Mouse (Mus musculus) olfactory bulb, adult 2 months (tissue): Measurements from ENCODE around the gene Pex11b.

Experiments used
- CTCF ChIP-seq: fragments of 200-500 bp; IDR thresholded peaks from 2 replicates; pipeline ENCODE4 v1.5.1; 2012; ENCODE audit warnings: low read depth, mild to moderate bottlenecking, low read length, moderate library complexity; ENCODE audit not compliant: insufficient read depth
- POLR2A ChIP-seq: fragments of 200-500 bp; IDR thresholded peaks from 2 replicates; pipeline ENCODE4 v1.6.1; 2012; ENCODE audit warnings: mild to moderate bottlenecking, low read depth, low read length, moderate library complexity; ENCODE audit not compliant: insufficient read depth

DNA sequence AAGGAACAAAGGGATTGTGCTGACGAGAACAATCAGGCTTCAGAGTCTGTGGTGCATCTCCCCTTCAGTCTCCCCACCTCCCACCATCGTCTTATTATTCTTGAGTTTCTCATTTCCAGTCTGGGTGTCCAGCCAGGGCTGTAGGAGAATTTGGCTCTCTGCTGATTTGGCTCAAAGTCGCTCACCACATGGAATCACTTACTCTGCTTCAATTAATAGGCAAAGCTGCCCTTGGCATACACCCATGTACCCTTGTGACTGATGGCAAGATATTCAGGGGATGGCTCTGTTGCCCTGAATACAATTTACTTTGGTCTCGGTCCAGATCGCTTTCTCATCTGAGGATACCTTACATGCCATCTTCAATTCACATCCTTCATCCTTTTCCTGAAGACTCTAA, 31.9 kb upstream of the Pex11b start:
- TF ChIP-seq POLR2A (no peak), CTCF (no peak)
